Mouse (Mus musculus) liver, adult 2 months (tissue): ENCODE measurements around the gene Kcnh4.

Experiments
- CTCF ChIP-seq: fragments of 200-500 bp; IDR thresholded peaks from 2 replicates; pipeline ENCODE4 v1.5.1; 2011; ENCODE audit warnings: low read depth, low read length, control low read depth
- POLR2A ChIP-seq: fragments of 200-500 bp; IDR thresholded peaks from 2 replicates; pipeline ENCODE4 v1.6.1; 2011; ENCODE audit warnings: low read length, control low read depth; ENCODE audit not compliant: insufficient read depth; ENCODE audit errors: extremely low read depth

GRCm38 (mm10) chr11:100780247-100780646 lies 20.5 kb upstream of the Kcnh4 start:
- TF ChIP-seq CTCF (no peak), POLR2A (no peak)
